Mouse (Mus musculus) heart, postnatal 4 days (tissue): ENCODE results near the gene C1qc. TPM values are rescaled to one million over a fixed set of nuclear protein-coding genes. Genes with fewer than 3 reads are reported as not detected.
A peak's percentile ranks its signal among the peaks of the same experiment; 100 is the strongest.

Source experiments
- DNase-seq: peaks from one replicate; pipeline ENCODE4 v3.0.0; 2021
- total RNA-seq, 2 experiments: library from RNA; stranded (reverse); gene quantifications; 2 replicates each; pipeline ENCODE4 v1.2.3; 2021

The C1qc gene
- total RNA-seq, 2 experiments from 2014 or later: 11.5 to 13.8 TPM

DNA sequence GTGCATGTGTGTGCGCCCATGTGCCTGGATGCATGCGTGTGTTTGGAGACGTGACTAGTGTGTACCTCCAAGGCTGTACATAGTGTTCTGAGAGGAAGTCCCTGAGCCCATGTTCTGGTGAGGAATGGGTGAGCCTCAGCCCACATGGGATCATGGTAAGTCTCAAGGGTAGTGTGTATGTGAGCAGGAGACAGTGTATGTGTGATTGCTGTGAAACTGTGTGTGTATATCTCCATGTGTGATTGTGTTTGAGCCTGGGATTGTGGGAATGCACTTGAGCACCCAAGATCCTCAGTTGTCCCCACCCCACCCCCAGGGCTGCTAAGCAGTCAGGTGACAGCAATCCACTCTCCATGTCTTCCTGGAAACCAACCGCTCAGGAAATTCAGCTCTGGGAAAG, 2.0 kb upstream of the C1qc start:
- DNase-seq: no peak

GRCm38 (mm10) chr4:136893691-136894543, 1.1 kb upstream of the C1qc start:
- peak; percentile 56 for DNase-seq

DNA sequence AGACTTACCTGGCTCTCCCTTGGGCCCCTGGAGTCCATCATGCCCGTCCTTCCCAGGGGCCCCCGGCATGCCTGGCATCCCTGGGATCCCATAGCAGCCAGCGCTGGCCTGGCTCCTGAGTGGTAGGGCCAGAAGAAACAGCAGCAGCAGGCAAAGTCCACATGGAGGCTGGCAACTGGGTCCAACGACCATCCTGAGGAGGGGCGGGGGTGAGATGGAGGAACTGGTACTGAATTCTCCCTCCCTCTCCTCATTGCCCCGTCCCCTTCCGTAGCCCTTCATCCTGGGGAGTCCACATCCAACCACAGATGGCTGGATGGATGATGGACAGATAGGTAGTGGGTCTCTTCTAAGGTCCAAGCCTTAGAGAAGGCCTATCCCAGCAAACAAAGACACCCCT, 494 bp downstream of the C1qc start:
- DNase-seq: no peak

- DNase-seq: no peak
Measured at GRCm38 (mm10) chr4:136891115-136891514, 1.8 kb downstream of the C1qc start.

GRCm38 (mm10) chr4:136889981-136890380, 2.9 kb downstream of the C1qc start:
- no peak for DNase-seq

DNA sequence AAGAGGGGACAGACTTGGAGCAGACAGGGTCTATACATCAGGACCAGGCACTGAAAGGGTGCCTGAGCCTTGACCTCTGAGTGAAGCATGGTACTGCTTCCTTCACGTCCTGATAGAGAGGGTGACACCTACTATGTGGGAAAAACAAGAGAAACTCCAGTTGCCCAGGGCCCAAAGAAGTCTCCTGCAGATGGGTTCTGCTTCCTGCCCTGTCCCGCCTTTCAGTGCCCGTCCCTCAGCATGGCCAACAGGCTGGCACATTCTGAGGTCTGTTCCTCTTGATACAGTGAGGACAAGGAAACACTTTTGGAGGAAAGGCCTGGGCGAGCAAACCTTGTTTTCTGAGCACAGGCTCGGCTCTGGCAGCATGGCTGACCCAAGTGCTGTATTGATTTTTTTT, 5.2 kb downstream of the C1qc start:
- no peak for DNase-seq

DNA sequence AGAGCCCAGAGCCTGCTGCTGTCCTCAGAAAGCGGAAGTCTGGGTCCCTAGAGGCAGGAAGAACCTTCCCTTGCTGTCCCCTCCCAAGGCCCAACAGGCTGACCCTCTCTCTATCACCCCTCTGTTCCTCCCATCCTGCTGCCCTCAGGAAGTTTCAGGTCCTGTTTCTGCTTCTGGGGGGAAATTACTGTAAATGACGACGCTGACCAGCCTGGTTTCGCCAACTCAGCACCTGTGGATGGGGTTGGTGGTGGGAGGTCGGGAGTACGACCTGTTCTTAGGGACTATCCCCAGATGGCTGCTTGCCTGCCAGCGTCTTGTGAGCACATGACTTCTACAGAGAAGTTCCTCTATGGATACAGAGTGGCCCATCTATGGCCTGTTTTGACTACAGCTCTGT, 6.8 kb downstream of the C1qc start, which contains the start of gene C1qb:
Gene C1qb, minus strand, starts transcription at position 87 of the 400 bp plus-strand sequence.
- DNase-seq: no peak

DNA sequence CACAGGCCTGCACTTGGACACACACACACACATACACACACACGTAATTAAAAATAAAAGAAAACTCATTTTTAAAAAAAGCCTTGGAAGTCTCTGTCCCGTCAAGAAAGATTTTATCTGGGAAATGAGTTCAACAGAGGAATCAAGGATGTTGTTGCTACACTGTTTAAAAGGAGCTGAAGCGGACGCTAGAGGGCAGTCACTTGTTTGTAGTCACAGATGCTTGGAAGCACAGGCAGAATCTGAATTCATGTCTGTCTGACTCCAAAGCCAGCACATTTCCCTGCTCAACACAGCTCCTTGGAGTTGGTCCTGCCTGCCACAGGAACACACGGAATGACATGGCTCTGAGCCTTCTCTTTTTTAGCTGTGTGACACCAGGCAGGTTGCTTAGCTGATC, 14.3 kb downstream of the C1qc start:
- no peak for DNase-seq

GRCm38 (mm10) chr4:136878171-136878570, 14.7 kb downstream of the C1qc start:
- no peak for DNase-seq

- peak; percentile 71 for DNase-seq
Measured at GRCm38 (mm10) chr4:136876971-136877370, 15.9 kb downstream of the C1qc start.

DNA sequence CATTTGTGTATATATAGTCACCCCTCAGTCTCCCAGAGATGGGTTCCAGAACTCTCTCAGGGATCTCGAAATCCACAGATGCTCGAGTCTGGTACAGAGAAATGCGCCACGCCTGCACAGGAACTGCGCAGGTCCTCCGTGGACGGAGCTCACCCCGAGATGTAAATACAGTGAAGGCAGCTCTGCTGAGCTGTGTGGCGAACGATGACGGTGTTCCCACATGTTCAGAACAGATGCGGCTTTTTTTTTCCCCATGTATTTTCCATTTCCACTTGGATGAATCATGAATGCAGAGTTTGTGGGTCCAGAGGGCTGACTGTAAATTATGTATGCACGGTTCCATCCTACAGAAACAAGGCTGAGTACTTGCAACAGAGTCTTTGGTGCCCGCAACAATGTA, 17.9 kb downstream of the C1qc start:
- no peak for DNase-seq

DNA sequence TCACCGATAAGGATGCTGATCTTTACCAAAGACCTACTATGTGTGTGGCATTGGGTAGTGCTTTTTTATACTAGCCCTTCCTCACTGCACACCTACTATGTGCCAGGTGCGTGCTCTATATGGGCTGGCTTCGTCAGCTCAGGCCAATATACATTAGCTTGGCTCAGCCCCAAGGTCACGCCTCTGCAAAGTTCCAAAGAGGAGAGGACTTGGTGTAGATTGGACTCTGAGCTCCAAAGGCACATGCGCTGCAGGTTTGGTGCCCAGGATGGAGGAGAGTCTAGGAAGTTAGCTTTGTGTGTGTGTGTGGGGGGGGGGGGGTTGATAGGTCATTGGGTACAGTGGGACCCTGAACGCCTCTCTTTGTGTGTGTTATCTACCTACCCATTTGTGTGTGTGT, 24.5 kb downstream of the C1qc start:
- no peak for DNase-seq

- no peak for DNase-seq
Measured at GRCm38 (mm10) chr4:136867690-136868345, 25.0 kb downstream of the C1qc start.

DNA sequence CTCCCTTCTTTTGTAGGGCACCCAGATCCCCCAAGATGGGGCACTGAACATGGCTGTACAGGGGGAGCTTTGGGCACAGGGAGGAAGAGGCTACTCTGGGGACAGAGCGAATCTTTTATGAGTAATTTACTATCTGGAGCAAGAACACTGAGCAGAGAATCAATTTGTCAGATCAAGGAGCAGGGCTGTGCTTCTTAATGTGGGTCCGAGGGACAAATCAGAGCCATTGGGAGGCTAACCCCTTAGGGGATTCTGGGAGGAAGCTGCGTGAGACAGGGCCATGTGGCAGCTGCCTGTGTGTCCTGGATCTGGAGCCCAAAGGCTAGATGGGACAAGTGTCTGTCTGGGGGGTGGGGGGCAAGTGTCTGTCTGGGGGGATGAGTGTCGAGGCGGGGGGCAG, 27.3 kb downstream of the C1qc start:
- no peak for DNase-seq

DNA sequence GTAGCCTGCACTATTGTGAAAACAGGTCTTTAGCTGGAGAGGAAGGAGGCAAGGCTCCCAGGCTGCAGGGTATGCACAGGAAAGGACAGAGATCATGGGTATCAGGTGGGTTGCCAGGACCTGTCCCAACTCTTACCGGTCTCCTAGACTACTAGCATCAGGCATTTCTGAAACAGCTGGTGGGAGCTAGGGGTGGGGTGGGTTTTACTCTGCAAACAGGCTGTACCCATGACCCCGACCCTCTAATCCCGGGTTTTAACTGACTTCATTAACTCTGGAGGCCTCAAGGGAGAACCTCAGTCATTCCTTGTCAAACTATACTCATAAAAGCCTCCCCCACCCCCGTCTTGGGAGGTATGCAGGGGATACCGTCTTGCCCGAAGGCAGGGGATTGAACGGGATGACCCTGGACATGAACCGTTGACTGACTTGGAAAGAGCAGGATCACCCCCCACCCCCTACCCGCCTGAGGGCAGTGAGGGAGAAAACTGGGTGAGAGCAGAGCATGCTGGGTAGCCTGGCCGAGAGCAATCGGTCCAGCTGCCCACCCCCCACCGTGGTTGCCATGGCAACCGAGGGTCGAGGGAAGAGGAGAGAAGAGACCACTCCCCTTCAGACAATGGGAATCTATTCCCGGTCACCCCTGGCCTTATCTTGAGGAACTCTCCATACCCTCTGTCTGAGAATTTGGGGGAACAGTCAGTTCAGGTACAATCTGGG, 28.0 kb downstream of the C1qc start:
- DNase-seq: no peak

- DNase-seq: no peak
Measured at GRCm38 (mm10) chr4:136863517-136863916, 29.3 kb downstream of the C1qc start.

- no peak for DNase-seq
Measured at GRCm38 (mm10) chr4:136862411-136862810, 30.5 kb downstream of the C1qc start.

DNA sequence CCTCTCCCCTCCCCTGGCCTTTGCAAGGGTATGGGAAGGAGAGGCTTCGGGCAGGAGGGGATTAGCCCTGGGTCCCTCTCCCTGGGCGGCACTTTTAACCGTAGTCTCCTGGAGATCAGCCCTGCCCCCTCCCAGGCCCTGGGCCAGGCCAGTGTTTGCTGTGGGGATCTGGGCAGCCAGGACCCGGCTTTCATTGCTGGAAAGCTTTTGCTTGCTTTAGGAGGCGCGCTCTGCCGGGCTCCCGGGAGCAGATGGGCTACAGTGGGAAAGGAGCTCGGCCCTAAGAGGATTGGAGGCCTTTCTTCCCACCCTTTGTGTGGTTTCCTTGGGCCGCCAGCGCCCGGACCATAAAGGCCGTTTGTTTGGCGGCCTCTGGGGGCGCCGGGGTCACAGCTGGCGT, 31.1 kb downstream of the C1qc start:
- DNase-seq: no peak

DNA sequence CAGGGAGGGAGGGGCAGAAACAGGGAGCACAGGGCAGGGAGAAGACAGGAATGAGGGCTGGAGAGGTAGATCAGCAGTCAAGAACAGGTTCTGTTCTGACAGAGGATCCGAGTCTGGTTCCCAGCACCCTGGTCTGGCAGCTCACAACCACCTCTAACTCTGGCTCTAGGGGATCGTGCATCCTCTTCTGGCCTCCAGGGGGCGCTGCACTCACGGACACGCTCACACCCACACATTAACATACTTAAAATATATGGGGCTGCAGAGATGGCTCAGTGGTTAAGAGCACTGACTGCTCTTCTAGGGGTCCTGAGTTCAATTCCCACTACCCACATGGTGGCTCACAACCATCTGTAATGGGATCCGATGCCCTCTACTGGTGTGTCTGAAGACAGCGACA, 32.8 kb downstream of the C1qc start:
- no peak for DNase-seq

DNA sequence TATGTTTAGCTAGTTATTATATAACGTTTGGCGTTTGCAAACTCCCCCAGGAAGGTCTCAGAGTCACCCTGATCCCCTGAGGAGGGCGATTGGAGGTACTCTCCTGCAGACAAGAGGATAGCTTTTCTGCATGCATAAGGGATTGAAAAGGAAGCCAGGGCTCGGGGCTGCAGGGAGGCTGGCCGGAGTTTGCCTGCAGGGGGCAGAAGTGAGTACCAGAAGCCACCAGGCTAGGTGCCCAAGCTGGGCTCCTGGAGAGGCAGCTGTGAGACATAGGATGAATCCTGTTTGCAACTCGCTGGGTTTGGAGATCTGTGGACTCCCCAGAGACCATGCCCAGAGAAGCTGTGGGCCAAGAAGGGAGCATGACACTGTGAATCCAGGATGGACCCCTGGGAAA, 37.8 kb downstream of the C1qc start:
- DNase-seq: peak; percentile 19

- no peak for DNase-seq
Measured at GRCm38 (mm10) chr4:136852989-136853388, 39.9 kb downstream of the C1qc start.

- DNase-seq: no peak
Measured at GRCm38 (mm10) chr4:136852119-136852518, 40.7 kb downstream of the C1qc start.

- no peak for DNase-seq
Measured at GRCm38 (mm10) chr4:136848565-136848964, 44.3 kb downstream of the C1qc start.
